Mouse (Mus musculus): ENCODE results near the gene Psg16.
"Not testable (repeated sequence)": the region's sequence is repeated elsewhere in the genome, so short reads cannot be mapped to it uniquely, and the experiment has no call there.

Psg16 gene

GRCm38 (mm10) chr7:17055287-17055946, 18.4 kb upstream of the Psg16 start:
- DNase-seq (ENCODE audit: low read depth, low spot score), result peak; percentile 29

GRCm38 (mm10) chr7:17056081-17056581, 17.7 kb upstream of the Psg16 start:
- DNase-seq (ENCODE audit: low read depth, low spot score), result peak; percentile 98

GRCm38 (mm10) chr7:17056601-17057523, 17.0 kb upstream of the Psg16 start:
- DNase-seq (ENCODE audit: low read depth, low spot score), result peak; percentile 67

GRCm38 (mm10) chr7:17058071-17058689, 15.7 kb upstream of the Psg16 start:
- peak; percentile 54 for DNase-seq (ENCODE audit: low read depth, low spot score)

- DNase-seq (ENCODE audit: low read depth, low spot score), result no peak
Measured at GRCm38 (mm10) chr7:17058816-17059462, 14.9 kb upstream of the Psg16 start.

- DNase-seq (ENCODE audit: low read depth, low spot score), result no peak
Measured at GRCm38 (mm10) chr7:17059463-17059844, 14.4 kb upstream of the Psg16 start.

- DNase-seq (ENCODE audit: low read depth, low spot score), result no peak
Measured at GRCm38 (mm10) chr7:17060031-17060781, 13.6 kb upstream of the Psg16 start.

- DNase-seq (ENCODE audit: low read depth, low spot score), result peak; percentile 47
Measured at GRCm38 (mm10) chr7:17060782-17061605, 12.8 kb upstream of the Psg16 start.

GRCm38 (mm10) chr7:17062389-17062788, 11.5 kb upstream of the Psg16 start, which contains the start of gene Hif3a:
Gene Hif3a (minus strand): TSS chr7:17062427.
- DNase-seq (ENCODE audit: low read depth, low spot score), result peak; percentile 90

- DNase-seq (ENCODE audit: low read depth, low spot score), result no peak
Measured at GRCm38 (mm10) chr7:17062845-17063244, 11.0 kb upstream of the Psg16 start.

- no peak for DNase-seq (ENCODE audit: low read depth, low spot score)
Measured at GRCm38 (mm10) chr7:17065620-17066019, 8.2 kb upstream of the Psg16 start.

- peak; percentile 83 for DNase-seq (ENCODE audit: low read depth, low spot score)
Measured at GRCm38 (mm10) chr7:17066412-17066811, 7.4 kb upstream of the Psg16 start.

GRCm38 (mm10) chr7:17067000-17067399, 6.8 kb upstream of the Psg16 start:
- DNase-seq (ENCODE audit: low read depth, low spot score), result no peak

- DNase-seq (ENCODE audit: low read depth, low spot score), result not testable (repeated sequence)
Measured at GRCm38 (mm10) chr7:17067651-17068050, 6.2 kb upstream of the Psg16 start.

- DNase-seq (ENCODE audit: low read depth, low spot score), result no peak
Measured at GRCm38 (mm10) chr7:17073513-17073903, 332 bp upstream of the Psg16 start.

GRCm38 (mm10) chr7:17076542-17076941, 2.7 kb downstream of the Psg16 start:
- DNase-seq (ENCODE audit: low read depth, low spot score), result no peak

- no peak for DNase-seq (ENCODE audit: low read depth, low spot score)
Measured at GRCm38 (mm10) chr7:17078076-17078654, 4.3 kb downstream of the Psg16 start.

GRCm38 (mm10) chr7:17082766-17083165, 8.9 kb downstream of the Psg16 start:
- DNase-seq (ENCODE audit: low read depth, low spot score), result no peak

GRCm38 (mm10) chr7:17087731-17088130, 13.9 kb downstream of the Psg16 start:
- no peak for DNase-seq (ENCODE audit: low read depth, low spot score)

All from ZHBTc4 (cell line).